Mouse (Mus musculus) monocyte, adult 5-6 weeks (primary cell): ENCODE measurements around the gene Marveld2. TPM values are rescaled to one million over a fixed set of nuclear protein-coding genes. Genes with fewer than 3 reads are reported as not detected.

Experiments used
- ATAC-seq: fragments of 153-309, 156-312 bp; replicated peaks from 2 replicates; pipeline ENCODE4 v1.8.0; 2017; ENCODE audit warnings: mild to moderate bottlenecking; ENCODE audit not compliant: low TSS enrichment, insufficient number of reproducible peaks, severe bottlenecking, poor library complexity, low FRiP score
- total RNA-seq: library from RNA; stranded (forward); fragments of 200-1000, 200-491, 200-594 nt; gene quantifications from 3 replicates; pipeline ENCODE4 v1.2.3, GENCODE M21; 2017

The Marveld2 gene
- total RNA-seq, 1 experiment from 2014 or later, result 0.86 TPM

- no peak for ATAC-seq
Measured at GRCm38 (mm10) chr13:100552009-100552368, 64.8 kb downstream of the Marveld2 start.

- ATAC-seq, result no peak
Measured at GRCm38 (mm10) chr13:100551371-100552008, 65.3 kb downstream of the Marveld2 start.

GRCm38 (mm10) chr13:100547269-100547668 is 69.5 kb downstream of the Marveld2 start:
- ATAC-seq, result no peak

Other genes with a start within 250 kb of the Marveld2 start
- gene Naip1, start 164.1 kb downstream of the Marveld2 start, total RNA-seq, result 1.1 to 2.7 TPM (median 2.3 TPM) in 3 replicates
- 77.8 to 87.0 TPM (median 86.4 TPM) in 3 replicates for gene Gtf2h2, start 124.4 kb downstream of the Marveld2 start, total RNA-seq
- gene Ocln, start 64.3 kb downstream of the Marveld2 start, total RNA-seq, result not detected in 3 replicates
- 102 to 141 TPM (median 133 TPM) in 3 replicates for gene Ak6, start 34.0 kb upstream of the Marveld2 start, total RNA-seq
- gene Rad17, start 34.1 kb upstream of the Marveld2 start, total RNA-seq, result 25.1 to 42.9 TPM (median 36.4 TPM) in 3 replicates
- 4.0 to 27.9 TPM (median 7.6 TPM) in 3 replicates for gene Taf9, start 34.6 kb upstream of the Marveld2 start, total RNA-seq
- gene Ccdc125, start 52.7 kb upstream of the Marveld2 start, total RNA-seq, result 43.9 to 51.2 TPM (median 46.1 TPM) in 3 replicates
- 21.2 to 49.2 TPM (median 26.1 TPM) in 3 replicates for gene Cdk7, start 114.0 kb upstream of the Marveld2 start, total RNA-seq
- gene Mrps36, start 127.7 kb upstream of the Marveld2 start, total RNA-seq, result 24.7 to 40.9 TPM (median 39.2 TPM) in 3 replicates
- 0.68 to 3.1 TPM (median 2.5 TPM) in 3 replicates for gene Cenph, start 158.9 kb upstream of the Marveld2 start, total RNA-seq
- gene Ccnb1, start 169.6 kb upstream of the Marveld2 start, total RNA-seq, result 1.5 to 1.8 TPM (median 1.6 TPM) in 3 replicates
- 64.2 to 92.8 TPM (median 72.0 TPM) in 3 replicates for gene Slc30a5, start 216.5 kb upstream of the Marveld2 start, total RNA-seq